Mouse (Mus musculus) right cerebral cortex, postnatal 36 days (tissue): ENCODE results near the gene Gpr83.

Experiments used
- DNase-seq, 2 experiments: peaks; one replicate each; pipeline ENCODE4 v3.0.0; 2022; ENCODE audit warnings: low spot score in 2 of 2, mixed read lengths in 1 of 2

Gpr83 gene

DNA sequence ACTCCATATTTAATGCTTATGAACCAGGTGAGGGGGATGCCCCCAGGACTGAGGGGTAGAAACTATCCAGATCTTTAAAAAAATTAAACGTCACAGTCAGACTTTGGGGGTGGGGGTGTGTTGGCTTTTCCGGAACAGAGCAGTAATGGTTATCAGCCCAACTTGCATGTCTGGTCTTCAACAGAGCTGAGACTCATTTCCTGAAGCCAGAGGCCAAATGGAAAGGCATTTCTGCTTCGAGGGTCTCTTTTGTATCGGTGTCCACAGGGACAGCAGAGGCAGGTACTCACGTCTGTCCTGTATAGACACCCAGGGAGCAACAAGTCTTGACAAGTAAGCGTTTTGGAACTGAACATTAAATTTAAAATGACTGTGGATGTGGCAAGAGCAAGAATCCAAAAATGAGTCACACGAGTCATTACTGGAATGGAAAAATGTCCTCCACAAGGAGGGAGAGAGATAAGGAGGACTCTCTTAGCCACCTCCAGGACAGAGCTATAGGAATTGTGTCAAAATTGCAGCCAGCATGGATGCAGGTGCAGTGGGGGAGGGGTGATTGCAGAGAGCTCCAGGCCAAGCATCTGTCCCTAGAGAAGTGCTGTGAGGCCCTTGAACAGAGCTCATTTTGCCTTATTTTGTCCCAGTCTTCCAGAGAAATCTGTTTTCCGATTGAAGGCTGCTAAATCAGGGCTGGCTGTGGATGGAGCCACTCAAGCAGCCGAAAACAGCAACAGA lies 44.9 kb downstream of the Gpr83 start:
- peak in 1 of 2 experiments; percentile 16 for DNase-seq

DNA sequence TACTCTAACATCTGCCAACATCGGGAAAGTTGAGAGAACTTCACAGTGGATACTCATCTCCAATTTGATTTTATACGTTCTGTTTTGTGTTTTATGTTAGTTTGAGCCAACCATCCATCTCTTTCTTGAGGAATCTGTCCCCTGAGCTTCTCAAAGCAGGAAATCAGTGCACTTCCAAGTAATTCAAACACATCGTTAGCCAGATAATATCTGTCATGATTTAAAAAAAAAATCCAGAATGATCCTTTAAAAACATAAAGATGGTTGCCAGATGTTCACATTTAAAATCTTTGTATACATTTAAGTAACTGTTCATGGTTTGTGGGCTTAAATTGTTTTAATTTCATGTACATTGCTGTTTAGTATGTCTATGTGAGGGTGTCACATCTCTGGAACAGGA lies 45.9 kb downstream of the Gpr83 start:
- DNase-seq = no peak

DNA sequence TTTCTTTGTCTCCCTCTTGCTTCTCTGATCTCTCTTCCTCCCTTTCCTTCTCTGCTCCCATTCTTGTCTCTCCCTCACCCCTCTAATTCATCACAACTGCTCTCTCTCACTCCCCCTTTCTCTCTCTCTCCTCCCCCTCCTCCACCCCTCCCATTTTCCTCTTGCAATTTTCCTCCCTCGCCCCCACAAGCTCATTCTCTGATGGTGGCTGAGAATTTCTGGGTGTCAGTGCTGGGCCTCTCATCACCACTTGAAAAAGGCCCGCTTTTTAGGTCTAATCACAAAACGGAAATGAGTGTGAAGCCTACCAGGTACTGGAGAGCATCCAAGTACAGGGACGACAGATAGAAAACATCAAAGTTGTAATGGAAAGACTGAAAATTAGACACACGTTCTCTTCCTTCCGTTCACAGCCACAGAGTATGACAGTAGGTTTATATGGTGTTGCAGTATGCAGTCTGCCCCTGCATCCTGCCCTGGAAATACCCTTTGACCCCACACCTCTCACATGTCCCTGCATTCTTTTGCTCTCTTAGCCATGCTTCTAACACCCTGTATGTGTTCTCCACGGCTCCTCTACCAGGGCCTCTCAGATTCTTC lies 47.9 kb downstream of the Gpr83 start:
- peak in 1 of 2 experiments; percentile 23 for DNase-seq

DNA sequence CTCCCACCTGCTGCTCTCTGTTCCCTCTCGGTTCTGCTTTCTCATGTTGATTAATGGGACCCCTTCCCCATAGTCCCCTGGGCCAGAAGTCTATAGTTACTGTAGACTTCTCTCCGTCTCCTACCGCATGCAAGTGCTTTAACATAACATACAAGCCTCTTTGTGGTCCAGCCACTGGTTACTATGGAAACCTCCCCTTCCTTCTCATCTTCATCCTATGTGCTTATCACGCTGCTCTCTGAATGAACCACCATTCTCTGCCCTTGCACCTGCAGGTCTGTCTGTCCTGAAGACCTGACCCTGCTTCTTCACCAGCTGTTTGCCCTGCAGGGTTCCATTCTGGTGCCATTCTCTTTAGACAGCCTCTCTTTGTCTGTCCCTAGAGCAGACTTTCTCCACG lies 50.0 kb downstream of the Gpr83 start:
- no peak for DNase-seq

DNA sequence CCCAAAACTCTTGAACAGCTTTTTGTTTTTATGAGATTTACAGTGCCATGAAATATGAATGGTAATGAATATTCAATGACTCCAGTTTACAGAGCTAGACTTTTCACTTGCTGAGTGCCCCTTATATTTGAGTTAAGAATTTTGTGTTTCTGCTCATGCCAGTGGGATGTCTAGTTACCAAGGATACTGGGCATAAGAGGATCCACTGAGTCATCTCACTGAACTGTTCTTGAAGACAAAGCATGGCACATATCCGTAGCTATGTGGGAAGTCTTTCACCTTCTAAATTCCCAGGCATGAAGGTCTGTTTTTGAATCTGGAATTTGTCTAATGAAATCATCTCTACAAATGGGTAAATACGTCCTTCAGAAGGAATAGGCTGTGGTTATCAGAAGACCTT lies 52.0 kb downstream of the Gpr83 start:
- no peak for DNase-seq

DNA sequence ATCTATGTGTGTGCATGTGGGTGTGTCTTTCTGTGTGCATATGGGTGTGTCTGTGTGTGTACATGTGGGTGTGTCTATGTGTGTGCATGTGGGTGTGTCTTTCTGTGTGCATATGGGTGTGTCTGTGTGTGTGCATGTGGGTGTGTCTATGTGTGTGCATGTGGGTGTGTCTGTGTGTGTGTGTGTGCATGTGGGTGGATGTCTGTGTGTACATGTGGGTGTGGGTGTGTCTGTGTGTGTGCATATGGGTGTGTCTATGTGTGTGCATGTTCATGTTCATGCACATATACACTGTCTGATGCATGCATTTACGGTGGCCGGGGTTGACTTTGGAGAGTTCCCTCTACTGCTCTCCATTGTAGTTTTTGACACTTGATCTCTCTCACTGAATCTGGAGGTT lies 57.7 kb downstream of the Gpr83 start:
- DNase-seq = no peak

DNA sequence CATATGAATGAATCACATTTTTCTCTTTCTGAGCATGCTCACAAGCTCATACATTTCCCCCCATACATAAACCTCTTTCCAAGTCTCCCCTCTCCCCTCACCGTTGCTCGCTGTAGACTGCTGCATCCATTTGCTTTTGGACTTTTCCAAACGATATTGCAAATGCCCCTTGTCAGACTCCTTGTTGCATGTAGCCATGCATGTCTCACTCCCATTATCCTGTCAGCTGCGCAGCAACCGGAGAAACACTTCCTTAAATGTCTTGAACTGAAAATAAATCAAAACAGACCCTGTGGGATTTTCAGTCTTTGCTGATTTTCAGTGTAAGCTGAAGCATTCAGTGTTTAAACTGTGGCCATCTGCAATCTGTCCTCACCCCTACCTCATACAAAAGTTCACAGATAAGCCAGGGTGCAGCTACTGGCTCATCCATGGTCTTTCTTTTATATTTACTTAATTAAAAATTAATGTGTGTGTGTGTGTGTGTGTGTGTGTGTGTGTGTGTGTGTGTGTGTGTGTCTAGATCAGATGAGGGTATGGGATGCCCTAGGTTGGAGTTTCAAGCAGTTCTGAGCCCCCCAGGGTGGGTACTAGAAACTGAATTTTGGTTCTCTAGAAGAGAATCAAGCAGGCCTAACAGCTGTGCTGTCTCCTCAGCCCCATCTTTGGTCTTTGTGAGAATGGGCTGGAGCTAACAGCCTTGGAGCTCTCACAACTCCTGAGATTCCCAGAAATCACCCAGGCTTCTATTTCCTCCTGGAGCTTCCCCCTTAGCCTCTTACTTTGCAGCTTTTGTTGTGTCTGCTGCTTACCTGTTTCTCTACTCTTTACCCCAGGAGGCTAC lies 59.0 kb downstream of the Gpr83 start:
- no peak for DNase-seq
